Mouse (Mus musculus) stomach, postnatal 0 days (tissue): ENCODE data around the gene Bmx.

Experiments
- CTCF ChIP-seq: IDR thresholded peaks from 2 replicates; pipeline ENCODE4 v1.5.1; 2016; ENCODE audit warnings: antibody characterized with exemption, low read depth, mild to moderate bottlenecking, moderate library complexity
- EP300 ChIP-seq: optimal IDR thresholded peaks from 2 replicates; pipeline ENCODE3; 2016; ENCODE audit warnings: antibody characterized with exemption

GRCm38 (mm10) chrX:164154594-164154993 lies 103.4 kb downstream of the Bmx start:
- TF ChIP-seq CTCF (no peak), EP300 (no peak)
